Mouse (Mus musculus) bone marrow macrophage, adult 2 months (primary cell): ENCODE data around the gene Sp7. TPM values are rescaled to one million over a fixed set of nuclear protein-coding genes. Genes with fewer than 3 reads are reported as not detected.

ENCODE experiments used
- H3K27ac ChIP-seq: 2 replicates; pipeline ENCODE4 v1.5.1; 2012; ENCODE audit warnings: low read depth, low read length; ENCODE audit not compliant: insufficient read depth
- H3K4me1 ChIP-seq: 2 replicates; pipeline ENCODE4 v1.6.1; 2012; ENCODE audit warnings: low read length; ENCODE audit not compliant: control insufficient read depth, insufficient read depth
- H3K4me3 ChIP-seq: 2 replicates; pipeline ENCODE4 v1.5.1; 2012; ENCODE audit warnings: mild to moderate bottlenecking, low read length, moderate library complexity; ENCODE audit not compliant: insufficient read depth
- CTCF ChIP-seq: IDR thresholded peaks from 2 replicates; pipeline ENCODE4 v1.5.1; 2012; ENCODE audit warnings: low read depth, mild to moderate bottlenecking, low read length, moderate library complexity
- POLR2A ChIP-seq: IDR thresholded peaks from 2 replicates; pipeline ENCODE4 v1.6.1; 2012; ENCODE audit warnings: mild to moderate bottlenecking, low read depth, low read length, borderline replicate concordance
- polyA plus RNA-seq: library from polyadenylated mRNA; stranded (reverse); fragments of >200 nt; gene quantifications from 2 replicates; pipeline ENCODE4 v1.2.4, GENCODE M21; 2012; ENCODE audit not compliant: missing spikeins, insufficient read depth, insufficient read length

Sp7 gene
- polyA plus RNA-seq, 1 experiment, result not detected

DNA sequence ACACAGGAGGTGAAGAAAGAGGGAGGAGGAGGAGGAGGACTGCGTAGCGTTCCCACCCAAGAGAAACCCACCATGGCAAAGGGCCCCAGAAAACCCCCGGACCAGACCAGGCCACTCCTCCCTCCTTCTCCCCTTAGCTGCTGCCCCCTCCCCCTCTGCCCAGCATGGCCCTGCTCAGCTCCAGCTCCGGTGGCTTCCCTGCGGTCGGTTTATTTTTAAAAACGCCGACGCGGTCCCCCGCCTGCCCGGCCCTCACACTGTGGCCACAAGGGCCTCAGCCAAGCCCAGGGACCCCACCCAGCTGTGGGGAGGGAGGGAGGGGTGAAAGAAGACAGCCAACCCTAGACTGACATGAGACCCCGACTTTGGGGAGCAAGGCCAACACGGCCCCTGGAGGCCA, 4.3 kb downstream of the Sp7 start:
- TF ChIP-seq POLR2A (no peak), CTCF (no peak)
- no peaks in the 10 kb centered on the region for H3K4me1 ChIP-seq
- no peak overlapping the region for H3K27ac ChIP-seq
- 0 out of 2 replicates have a peak overlapping the region, but pooled peaks have one; percentile 2 for H3K4me3 ChIP-seq

DNA sequence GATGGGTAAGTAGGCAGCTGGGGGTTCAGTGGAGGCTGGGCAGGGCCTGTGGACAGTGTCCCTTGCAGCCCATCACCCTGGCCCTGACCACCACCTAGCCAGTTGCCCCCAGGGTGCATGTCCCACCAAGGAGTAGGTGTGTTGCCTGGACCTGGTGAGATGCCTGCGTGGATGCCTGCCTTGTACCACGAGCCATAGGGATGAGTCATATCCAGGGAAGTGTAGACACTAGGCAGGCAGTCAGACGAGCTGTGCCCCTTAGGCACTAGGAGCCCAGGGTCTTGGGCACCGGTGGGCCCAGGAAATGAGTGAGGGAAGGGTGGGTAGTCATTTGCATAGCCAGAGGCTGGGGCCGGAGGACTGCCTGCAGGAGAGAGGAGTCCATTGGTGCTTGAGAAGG, 8.1 kb downstream of the Sp7 start:
- H3K4me3 ChIP-seq, result no peak overlapping the region
- H3K27ac ChIP-seq, result no peak overlapping the region
- H3K4me1 ChIP-seq, result no peaks in the 10 kb centered on the region
- TF ChIP-seq POLR2A (no peak), CTCF (no peak)

DNA sequence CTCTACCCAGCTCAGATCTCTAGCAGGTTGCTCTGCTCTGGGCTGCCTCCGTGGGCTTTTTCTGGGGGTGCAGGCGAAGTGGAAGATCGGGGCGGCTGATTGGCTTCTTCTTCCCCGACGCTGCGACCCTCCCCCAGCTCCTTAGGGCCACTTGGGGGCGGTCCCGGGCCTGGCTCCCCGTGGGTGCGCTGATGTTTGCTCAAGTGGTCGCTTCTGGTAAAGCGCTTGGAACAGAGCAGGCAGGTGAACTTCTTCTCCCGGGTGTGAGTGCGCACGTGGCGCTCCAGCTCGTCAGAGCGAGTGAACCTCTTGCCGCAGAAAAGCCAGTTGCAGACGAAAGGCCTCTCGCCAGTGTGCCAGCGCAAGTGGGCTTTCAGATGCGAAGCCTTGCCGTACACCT, 8.9 kb downstream of the Sp7 start:
- no peak for TF ChIP-seq CTCF
- no peak for TF ChIP-seq POLR2A
- H3K27ac ChIP-seq, result no peak overlapping the region
- no peak overlapping the region for H3K4me3 ChIP-seq
- H3K4me1 ChIP-seq, result no peaks in the 10 kb centered on the region

DNA sequence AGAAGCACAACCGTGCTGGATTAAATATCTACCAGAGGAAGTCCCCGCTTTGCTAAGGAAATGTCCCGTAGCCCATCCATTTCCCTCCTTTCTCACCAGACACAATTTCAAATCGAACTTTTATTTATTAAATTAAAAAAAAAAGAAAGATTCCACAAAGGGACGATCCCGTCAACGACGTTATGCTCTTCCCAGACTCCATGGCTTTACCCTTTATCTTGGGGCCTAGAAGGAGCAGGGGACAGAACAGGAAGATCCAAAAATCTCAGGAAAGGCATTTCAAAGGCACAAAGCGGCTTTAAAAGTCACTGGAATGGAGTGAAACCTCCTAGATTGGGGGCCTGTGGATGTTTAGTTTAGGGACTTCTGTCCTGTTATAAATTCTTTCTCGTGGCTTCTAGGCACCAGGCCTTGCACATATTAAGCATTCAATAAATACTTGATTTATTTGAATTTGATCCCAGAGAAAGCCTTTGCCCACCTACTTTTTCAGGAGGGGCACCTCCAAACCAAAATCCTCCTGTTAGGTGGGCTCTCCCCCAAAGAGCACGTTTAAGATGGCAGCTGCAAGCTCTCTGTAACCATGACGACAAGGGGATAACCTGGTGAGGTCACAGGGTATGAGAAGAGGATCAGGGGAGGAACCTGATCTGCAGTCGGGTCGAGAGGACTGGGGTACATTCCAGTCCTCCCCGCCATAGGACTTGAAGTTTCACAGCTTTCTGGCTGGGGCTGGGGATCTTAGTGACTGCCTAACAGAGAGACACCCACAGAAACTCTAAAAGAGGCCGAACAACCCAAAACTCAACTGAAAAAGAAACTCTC, 10.3 kb downstream of the Sp7 start:
- Histone ChIP-seq H3K27ac (no peak overlapping the region), H3K4me1 (no peaks in the 10 kb centered on the region), H3K4me3 (no peak overlapping the region)
- no peak for TF ChIP-seq POLR2A
- no peak for TF ChIP-seq CTCF

DNA sequence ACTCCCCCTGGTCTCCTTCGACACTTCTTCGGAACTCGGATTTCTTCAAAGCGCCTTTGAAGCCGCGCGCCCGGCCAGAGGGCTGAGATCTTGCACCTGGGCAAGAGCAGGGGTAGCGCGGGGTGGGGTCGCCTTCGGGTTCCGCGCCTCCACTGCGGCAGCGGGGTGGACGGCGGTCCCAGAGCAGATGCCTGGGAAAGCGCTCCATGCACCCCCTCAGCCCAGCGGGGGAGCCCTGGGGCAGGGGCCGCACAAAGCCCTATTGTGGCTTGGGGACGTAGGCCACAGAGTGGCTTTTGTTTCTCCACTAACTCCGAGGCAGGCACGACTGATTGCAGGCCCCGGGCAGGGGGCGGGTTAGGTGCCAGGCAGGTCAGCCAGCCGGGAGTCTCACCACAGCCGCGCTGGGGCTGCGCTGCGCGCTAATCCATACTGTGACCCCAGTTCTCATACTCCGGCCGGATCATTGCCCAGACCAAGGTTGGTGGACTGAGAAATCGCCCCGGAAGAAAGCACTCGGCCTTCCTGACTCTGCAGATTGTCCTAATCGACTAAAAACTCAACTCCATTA, 11.0 kb downstream of the Sp7 start:
- TF ChIP-seq POLR2A, result no peak
- TF ChIP-seq CTCF, result no peak
- Histone ChIP-seq H3K4me1 (peaks cover 3% of the 10 kb centered on the region), H3K27ac (no peak overlapping the region), H3K4me3 (peak overlapping the region; percentile 43)

DNA sequence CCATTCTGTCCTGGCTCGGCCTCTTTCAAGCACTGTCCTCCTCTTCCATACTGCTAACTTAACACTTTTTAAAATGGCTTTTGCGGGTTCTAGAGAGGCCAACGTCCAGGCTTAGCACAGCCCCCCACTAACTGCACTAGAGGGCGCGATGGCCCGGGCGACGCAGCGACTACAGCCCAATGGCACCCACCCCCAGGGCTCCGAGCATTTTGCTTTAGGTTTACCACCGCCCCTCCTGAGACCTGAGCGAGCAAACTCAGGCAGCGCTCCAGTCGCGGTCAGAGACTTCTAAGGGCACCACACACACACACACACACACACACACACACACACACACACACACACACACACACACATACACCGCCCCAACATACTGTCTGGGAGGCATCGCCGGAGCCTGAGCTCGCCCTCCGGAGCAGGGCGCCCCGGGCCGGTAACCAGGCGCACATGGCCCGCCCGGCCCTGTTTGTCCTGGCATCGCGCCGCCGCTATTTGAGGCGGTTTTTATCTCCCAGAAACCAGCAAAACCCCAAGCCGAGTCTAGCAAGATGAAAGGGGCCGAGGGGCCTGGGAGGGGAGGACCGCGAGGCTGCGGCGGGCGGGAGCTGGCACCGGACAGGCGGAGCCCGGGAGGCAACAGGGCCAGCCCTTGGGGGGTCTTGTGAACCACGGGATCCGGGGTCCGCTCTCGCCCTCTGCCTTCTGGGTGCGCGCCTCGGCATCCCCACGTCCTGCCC, 11.7 kb downstream of the Sp7 start:
- H3K4me1 ChIP-seq, result peaks cover 3% of the 10 kb centered on the region
- H3K4me3 ChIP-seq, result peak overlapping the region; percentile 43
- H3K27ac ChIP-seq, result no peak overlapping the region
- TF ChIP-seq CTCF (no peak), POLR2A (no peak)

DNA sequence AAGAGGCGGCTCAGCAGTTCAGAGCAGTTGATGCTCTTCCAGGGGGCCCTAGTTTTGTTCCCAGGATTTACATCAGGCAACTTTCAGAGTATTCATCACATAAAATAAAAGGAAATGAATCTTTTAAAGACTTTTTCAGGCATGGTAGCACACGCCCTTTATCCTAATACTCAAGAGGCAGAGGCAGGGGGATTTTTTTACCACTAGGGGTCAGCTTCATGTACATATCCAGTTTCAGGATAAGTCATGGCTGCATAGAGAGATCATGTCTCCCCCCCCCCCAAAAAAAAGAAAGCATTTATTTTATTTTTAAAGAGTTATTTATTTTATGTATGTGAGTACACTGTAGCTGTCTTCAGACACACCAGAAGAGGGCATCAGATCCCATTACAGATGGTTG, 13.0 kb downstream of the Sp7 start:
- TF ChIP-seq POLR2A (no peak), CTCF (no peak)
- Histone ChIP-seq H3K27ac (no peak overlapping the region), H3K4me1 (peaks cover 4% of the 10 kb centered on the region), H3K4me3 (no peak overlapping the region)

DNA sequence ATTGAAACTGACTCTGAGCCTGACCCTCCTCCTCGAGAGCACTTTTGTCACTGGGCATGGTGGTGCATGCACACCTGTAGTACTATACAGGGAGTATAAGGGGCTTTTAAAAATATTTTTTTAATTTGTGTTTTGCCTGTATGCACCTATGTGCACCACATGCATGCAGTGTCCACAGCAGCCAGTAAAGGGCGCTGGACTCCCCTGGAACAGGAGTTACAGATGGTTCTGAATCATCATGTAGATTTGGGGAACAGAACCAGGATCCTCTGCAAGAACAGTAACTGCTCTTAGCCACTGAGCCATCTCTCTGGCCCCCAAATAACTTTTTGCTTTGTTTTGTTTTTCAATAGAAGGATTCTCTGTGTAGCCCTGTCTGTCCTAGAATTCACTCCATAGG, 14.8 kb downstream of the Sp7 start:
- no peak overlapping the region for H3K27ac ChIP-seq
- TF ChIP-seq CTCF, result no peak
- no peak for TF ChIP-seq POLR2A
- H3K4me1 ChIP-seq, result peaks cover 6% of the 10 kb centered on the region
- H3K4me3 ChIP-seq, result no peak overlapping the region

DNA sequence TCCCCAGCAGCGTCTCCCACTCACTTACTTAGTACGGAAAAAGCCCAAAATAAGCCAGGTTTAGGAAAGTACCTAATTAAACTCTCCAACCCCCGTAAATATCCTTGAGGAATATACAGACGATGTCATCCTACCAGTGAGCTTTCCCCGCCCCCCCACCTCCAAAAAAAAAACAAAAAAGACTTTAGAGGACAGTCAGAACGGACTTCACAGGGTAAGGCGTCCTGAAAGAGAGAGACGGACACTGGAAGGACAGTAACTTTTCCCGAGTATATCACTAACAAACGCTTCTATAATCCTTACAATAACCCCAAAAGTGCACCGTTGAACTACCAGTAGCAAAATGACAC, 16.1 kb downstream of the Sp7 start:
- peaks cover 6% of the 10 kb centered on the region for H3K4me1 ChIP-seq
- H3K4me3 ChIP-seq, result peak overlapping the region; percentile 49
- peak overlapping the region; percentile 18 for H3K27ac ChIP-seq
- TF ChIP-seq CTCF (no peak), POLR2A (no peak)
